Mouse (Mus musculus): ENCODE measurements around the gene Slc30a10. TPM values are rescaled to one million over a fixed set of nuclear protein-coding genes. Genes with fewer than 3 reads are reported as not detected.

Slc30a10 gene
- polyA plus RNA-seq, 1 experiment from 2014 or later, result 0.03 TPM

DNA sequence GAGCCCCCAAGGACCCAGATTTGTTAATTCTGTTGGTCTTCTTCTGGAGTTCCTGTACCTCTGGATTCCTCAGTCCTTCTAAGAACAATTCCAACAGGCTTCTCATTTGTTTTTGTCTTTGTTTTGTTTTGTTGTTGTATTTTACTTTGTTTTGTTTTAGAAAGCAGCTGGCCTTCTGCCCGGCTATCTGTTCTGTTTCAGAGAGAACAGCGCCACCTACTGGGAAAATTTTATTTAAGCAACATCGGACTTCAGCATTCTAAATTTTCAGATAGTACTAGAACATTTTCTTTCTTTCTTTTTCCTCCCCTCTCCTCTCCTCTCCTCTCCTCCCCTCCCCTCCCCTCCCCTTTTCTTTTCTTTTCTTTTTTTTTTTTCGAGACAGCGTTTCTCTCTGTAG lies 62.9 kb downstream of the Slc30a10 start:
- DNase-seq (ENCODE audit: low spot score), result peak; percentile 56

Other genes starting within 250 kb of the Slc30a10 start
- 28.7 and 31.3 TPM in 2 replicates for gene Iars2, start 125.5 kb upstream of the Slc30a10 start, polyA plus RNA-seq (2015; fragmentation: Nextera tagmentation; extraction: Ambion mirVana)
- gene Bpnt1, start 122.7 kb upstream of the Slc30a10 start, polyA plus RNA-seq (2015; fragmentation: Nextera tagmentation; extraction: Ambion mirVana), result 23.9 and 25.4 TPM in 2 replicates
- gene Eprs, start 91.8 kb upstream of the Slc30a10 start, polyA plus RNA-seq (2015; fragmentation: Nextera tagmentation; extraction: Ambion mirVana), result 89.9 and 99.2 TPM in 2 replicates